In the genomic region with DNA sequence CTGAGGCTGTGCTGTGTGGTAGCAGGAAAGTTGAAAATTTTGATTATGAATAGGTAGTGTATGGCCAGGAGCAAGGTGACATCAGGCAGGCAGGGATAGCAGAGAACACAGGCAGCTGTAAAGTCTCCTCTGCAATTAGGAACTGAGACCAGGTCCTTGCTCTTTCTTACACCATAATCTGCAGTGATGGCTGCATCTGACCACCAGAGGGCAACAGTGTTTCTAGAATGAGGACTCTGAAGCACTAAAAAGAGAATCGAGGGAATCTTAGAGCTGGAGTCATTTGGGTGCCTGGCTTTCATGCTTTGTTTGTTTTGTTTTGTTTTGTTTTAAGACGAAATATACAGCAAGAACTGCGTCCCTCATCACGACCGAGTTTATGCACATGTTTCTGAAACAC, we compare ENCODE assay signal across 9 mouse cellular contexts. TPM values are rescaled to one million over a fixed set of nuclear protein-coding genes. Genes with fewer than 3 reads are reported as not detected.
DNase-seq lines count a peak whose midpoint lies in the region; ATAC-seq and TF ChIP-seq lines count a peak whose summit lies in the region.
"Had no signal": no experiment of that assay in that cellular context is flagged by ENCODE, and none has a peak within 500 bp of the region (broad histone marks: within the 10 kb centered on the region; RNA-seq: fewer than 3 reads in every experiment).

No protein-coding gene starts in this region.

- TF ChIP-seq POLR2A in ES-Bruce4 (IDR thresholded peaks at IDR 0.05; ENCODE audit: insufficient read depth, low read length): no peak
- TF ChIP-seq POLR2A in bone marrow, adult 2 months (IDR thresholded peaks at IDR 0.05; ENCODE audit: borderline replicate concordance, control insufficient read depth, low read depth, low read length): no peak

- no peaks in the 10 kb centered on the region for H3K9me3 ChIP-seq in ES-Bruce4 (replicated peaks; ENCODE audit: control insufficient read depth, insufficient read depth, low read length, poor library complexity, severe bottlenecking)
- H3K9me3 ChIP-seq: limb, embryonic 12.5 days had no signal

- under 1% methylated on average over 5 of the region's 5 CpGs for WGBS in bone marrow, adult 2 months

- peaks cover 5% of the 10 kb centered on the region for H3K27me3 ChIP-seq in ES-Bruce4 (ENCODE audit: control insufficient read depth, insufficient read depth, low read length, poor library complexity, severe bottlenecking)

- ATAC-seq in erythroblast, adult 5-6 weeks (replicated peaks; ENCODE audit: low FRiP score, poor library complexity, severe bottlenecking): peak; percentile 85

- no peak overlapping the region for H3K27ac ChIP-seq in ES-Bruce4 (ENCODE audit: insufficient read depth, low read length)
- no peak overlapping the region for H3K27ac ChIP-seq in bone marrow, adult 2 months (ENCODE audit: control insufficient read depth, insufficient read depth, low read depth, low read length, poor library complexity)
- H3K27ac ChIP-seq: limb, embryonic 12.5 days had no signal

- no peak for TF ChIP-seq EP300 in ES-Bruce4 (IDR thresholded peaks at IDR 0.05; ENCODE audit: insufficient read depth, low read depth, low read length)

- no peak overlapping the region for H3K9ac ChIP-seq in ES-Bruce4 (ENCODE audit: low read depth, poor library complexity, severe bottlenecking)
- H3K9ac ChIP-seq: limb, embryonic 12.5 days had no signal

- peak; percentile 86 for DNase-seq in heart, postnatal 4 days
- peak; percentile 79 for DNase-seq in layer of hippocampus, adult 9-11 months
- peak; percentile 39 to 79 for DNase-seq in lung, postnatal 4 days
- peak; percentile 74 for DNase-seq in right cerebral cortex, adult 18-20 months
- peak; percentile 54 to 76 for DNase-seq in urinary bladder, postnatal 36 days (ENCODE audit: low spot score in 2 of 2)

- no peaks in the 10 kb centered on the region for H3K4me1 ChIP-seq in ES-Bruce4 (ENCODE audit: control insufficient read depth, insufficient read depth, low read length)
- H3K4me1 ChIP-seq in bone marrow, adult 2 months (ENCODE audit: control insufficient read depth, insufficient read depth, low read length): no peaks in the 10 kb centered on the region

- peak; percentile 10 for TF ChIP-seq CTCF in ES-Bruce4 (IDR thresholded peaks at IDR 0.05; ENCODE audit: low read depth, low read length)
- peak; percentile 42 for TF ChIP-seq CTCF in bone marrow, adult 2 months (IDR thresholded peaks at IDR 0.05; ENCODE audit: control insufficient read depth, insufficient read depth, low read length)

- no peaks in the 10 kb centered on the region for H3K36me3 ChIP-seq in ES-Bruce4 (ENCODE audit: control insufficient read depth, insufficient read depth, low read length, poor library complexity, severe bottlenecking)
- H3K36me3 ChIP-seq: limb, embryonic 12.5 days had no signal

- H3K4me3 ChIP-seq in ES-Bruce4 (ENCODE audit: low read depth, low read length): no peak overlapping the region
- no peak overlapping the region for H3K4me3 ChIP-seq in bone marrow, adult 2 months (replicated peaks; ENCODE audit: control insufficient read depth, low read depth, low read length)
- H3K4me3 ChIP-seq: limb, embryonic 12.5 days had no signal

RNA-seq across cellular contexts. Expression of gene Rarres1, which starts 2.5 kb away (rescaled TPM):
- polyA plus RNA-seq in ES-Bruce4 (2011; ENCODE audit: insufficient read depth, insufficient read length, low read depth, missing spikeins): not detected in 2 replicates
- not detected in 2 replicates for polyA plus RNA-seq in bone marrow, adult 2 months (2011; ENCODE audit: insufficient read depth, insufficient read length, low replicate concordance, missing spikeins)
- total RNA-seq in erythroblast, adult 5-6 weeks (2015; ENCODE audit: low replicate concordance): not detected in 2 replicates
- not detected in 2 replicates for total RNA-seq in erythroblast, adult 5-6 weeks (2017; ENCODE audit: low replicate concordance)
- 1 to 10 TPM; 1.0 TPM for total RNA-seq in heart, postnatal 4 days (2021)

RNA-seq across cellular contexts. Expression of gene Lxn, which starts 49.1 kb away (rescaled TPM):
- polyA plus RNA-seq in ES-Bruce4 (2011; ENCODE audit: insufficient read depth, insufficient read length, low read depth, missing spikeins): 10.5 and 14.2 TPM in 2 replicates
- polyA plus RNA-seq in bone marrow, adult 2 months (2011; ENCODE audit: insufficient read depth, insufficient read length, low replicate concordance, missing spikeins): 5.6 and 7.7 TPM in 2 replicates
- 9.0 and 15.4 TPM in 2 replicates for total RNA-seq in erythroblast, adult 5-6 weeks (2015; ENCODE audit: low replicate concordance)
- 1.4 and 6.6 TPM in 2 replicates for total RNA-seq in erythroblast, adult 5-6 weeks (2017; ENCODE audit: low replicate concordance)
- 10 to 100 TPM; 23.1 to 23.4 TPM for total RNA-seq in heart, postnatal 4 days (2021)
